Mouse (Mus musculus) embryonic facial prominence, embryonic 13.5 days (tissue): ENCODE results near the gene Tspan18. TPM values are rescaled to one million over a fixed set of nuclear protein-coding genes. Genes with fewer than 3 reads are reported as not detected.

Experiments used
- ATAC-seq: fragments of 200-750 bp; cut with Nextera tagmentation; 2 replicates; pipeline ENCODE4 v1.8.0; 2017; ENCODE audit warnings: low read depth; ENCODE audit not compliant: insufficient number of reproducible peaks, insufficient read depth, low FRiP score, low TSS enrichment
- H3K27ac ChIP-seq: fragments of 300-500 bp; sonication (generic); 2 replicates; pipeline ENCODE4 v1.5.1; 2015; ENCODE audit warnings: moderate library complexity, mild to moderate bottlenecking, inconsistent platforms
- H3K27me3 ChIP-seq: fragments of 300-500 bp; sonication (generic); 2 replicates; pipeline ENCODE4 v1.6.1; 2015; ENCODE audit warnings: mild to moderate bottlenecking, inconsistent platforms
- H3K36me3 ChIP-seq: fragments of 300-500 bp; sonication (generic); 2 replicates; pipeline ENCODE4 v1.6.1; 2015; ENCODE audit warnings: mild to moderate bottlenecking, inconsistent platforms
- H3K4me1 ChIP-seq: fragments of 300-500 bp; sonication (generic); 2 replicates; pipeline ENCODE4 v1.6.1; 2015; ENCODE audit warnings: inconsistent platforms
- H3K4me2 ChIP-seq: fragments of 300-500 bp; sonication (generic); 2 replicates; pipeline ENCODE4 v1.6.1; 2015; ENCODE audit warnings: moderate library complexity, mild to moderate bottlenecking, inconsistent platforms
- H3K4me3 ChIP-seq: fragments of 300-500 bp; sonication (generic); 2 replicates; pipeline ENCODE4 v1.5.1; 2015; ENCODE audit warnings: mild to moderate bottlenecking, inconsistent platforms
- H3K9ac ChIP-seq: fragments of 300-500 bp; sonication (generic); 2 replicates; pipeline ENCODE4 v1.6.1; 2015; ENCODE audit warnings: mild to moderate bottlenecking, inconsistent platforms
- H3K9me3 ChIP-seq: fragments of 300-500 bp; sonication (generic); 2 replicates; pipeline ENCODE4 v1.6.1; 2016; ENCODE audit warnings: inconsistent platforms
- WGBS: fragments of 180-500 bp; shearing (Covaris S2); methylation state at CpG from one replicate; pipeline ENCODE4 v1.1.7; 2015; ENCODE audit warnings: mixed read lengths; 5-methylcytosine and 5-hydroxymethylcytosine counted together
- polyA plus RNA-seq: library from polyadenylated mRNA; unstranded; fragments of >200 nt; fragmentation: Nextera tagmentation; extraction: Ambion mirVana; gene quantifications from 2 replicates; pipeline ENCODE4 v1.2.1, GENCODE M21; 2015

The Tspan18 gene
- polyA plus RNA-seq, 1 experiment from 2014 or later, result 17.7 TPM

DNA sequence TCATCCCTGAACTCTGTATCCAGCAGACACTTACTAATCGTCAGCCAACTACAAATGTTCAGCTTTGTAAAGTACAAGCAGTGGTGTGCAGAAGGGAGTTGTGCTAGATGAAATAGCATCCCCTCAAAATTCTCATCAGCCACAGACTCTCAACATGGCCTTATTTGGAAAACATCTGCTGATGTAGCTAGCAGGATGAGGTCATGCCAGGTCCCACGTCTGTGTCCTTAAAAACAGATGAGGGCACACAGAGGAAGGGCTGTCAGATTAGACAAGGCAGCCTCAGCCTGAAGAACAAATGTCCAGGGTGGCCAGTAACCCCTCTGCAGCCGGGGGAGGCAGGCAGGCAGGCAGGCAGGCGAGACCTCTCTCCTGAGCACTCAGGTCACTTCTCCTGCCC lies 56.8 kb downstream of the Tspan18 start:
- 14% methylated on average over 4 of the region's 4 CpGs for WGBS
- peaks cover 64% of the 10 kb centered on the region for H3K4me1 ChIP-seq
- H3K4me2 ChIP-seq, result no peak overlapping the region
- no peaks in the 10 kb centered on the region for H3K9me3 ChIP-seq
- no peak for ATAC-seq
- peak overlapping the region; percentile 91 for H3K27ac ChIP-seq
- 0 out of 2 replicates have a peak overlapping the region, but pooled peaks have one; percentile 51 for H3K9ac ChIP-seq
- no peaks in the 10 kb centered on the region for H3K36me3 ChIP-seq
- no peak overlapping the region for H3K4me3 ChIP-seq
- H3K27me3 ChIP-seq, result no peaks in the 10 kb centered on the region

GRCm38 (mm10) chr2:93276026-93276425 lies 58.3 kb downstream of the Tspan18 start:
- no peaks in the 10 kb centered on the region for H3K36me3 ChIP-seq
- no peaks in the 10 kb centered on the region for H3K27me3 ChIP-seq
- H3K4me2 ChIP-seq, result no peak overlapping the region
- H3K4me1 ChIP-seq, result peaks cover 58% of the 10 kb centered on the region
- no peaks in the 10 kb centered on the region for H3K9me3 ChIP-seq
- H3K9ac ChIP-seq, result no peak overlapping the region
- H3K4me3 ChIP-seq, result no peak overlapping the region
- WGBS, result 92% methylated on average over 7 of the region's 7 CpGs
- H3K27ac ChIP-seq, result no peak overlapping the region
- no peak for ATAC-seq

DNA sequence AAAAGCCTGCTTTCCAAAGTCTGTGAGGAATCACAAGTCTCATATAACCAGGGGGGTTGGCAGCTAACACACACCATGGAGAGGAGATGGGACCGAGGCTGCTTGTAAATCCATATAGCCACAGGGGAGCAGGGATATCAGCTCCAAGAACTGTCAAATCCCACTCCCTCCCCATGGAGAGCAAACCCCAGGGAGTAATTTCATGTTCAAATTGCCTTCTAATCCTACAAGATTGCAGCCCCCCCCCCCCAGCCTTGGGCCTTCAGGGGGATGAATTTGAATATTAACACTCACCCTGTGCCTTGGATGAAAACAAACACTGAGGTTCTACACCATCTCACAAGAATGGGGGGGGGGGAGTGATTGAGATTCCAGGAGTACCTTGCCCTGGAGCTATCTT lies 60.4 kb downstream of the Tspan18 start:
- Histone ChIP-seq H3K4me1 (peaks cover 40% of the 10 kb centered on the region), H3K27ac (no peak overlapping the region), H3K9ac (0 out of 2 replicates have a peak overlapping the region, but pooled peaks have one; percentile 6), H3K9me3 (no peaks in the 10 kb centered on the region), H3K36me3 (no peaks in the 10 kb centered on the region), H3K4me3 (no peak overlapping the region), H3K27me3 (no peaks in the 10 kb centered on the region), H3K4me2 (no peak overlapping the region)
- ATAC-seq, result no peak
- 9% methylated on average over 1 of the region's 1 CpGs for WGBS

DNA sequence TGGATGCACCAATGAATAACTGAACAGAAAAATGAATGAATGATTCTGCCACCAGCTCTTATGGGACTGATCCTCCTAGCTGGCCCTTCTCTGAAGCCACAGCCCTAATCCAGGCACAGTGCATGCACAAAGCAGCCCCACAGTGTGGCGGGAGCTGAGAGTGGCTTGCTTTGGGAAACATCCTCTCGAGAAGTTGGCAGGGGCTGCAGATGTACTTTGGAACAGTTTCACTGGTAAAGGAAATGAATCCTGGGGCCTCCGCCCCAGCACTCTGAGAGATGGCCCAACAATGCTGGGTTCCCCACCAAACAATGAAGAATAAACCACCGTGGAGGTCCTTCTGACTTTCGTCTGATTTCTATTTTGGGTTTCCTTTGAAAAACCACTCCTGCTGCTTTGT lies 64.2 kb downstream of the Tspan18 start:
- no peaks in the 10 kb centered on the region for H3K36me3 ChIP-seq
- no peak overlapping the region for H3K9ac ChIP-seq
- H3K27me3 ChIP-seq, result no peaks in the 10 kb centered on the region
- no peak overlapping the region for H3K27ac ChIP-seq
- no peaks in the 10 kb centered on the region for H3K9me3 ChIP-seq
- H3K4me3 ChIP-seq, result no peak overlapping the region
- WGBS, result 60% methylated on average over 5 of the region's 5 CpGs
- no peak overlapping the region for H3K4me2 ChIP-seq
- H3K4me1 ChIP-seq, result peaks cover 17% of the 10 kb centered on the region; the same call in 1 of the 2 replicates
- ATAC-seq, result no peak

DNA sequence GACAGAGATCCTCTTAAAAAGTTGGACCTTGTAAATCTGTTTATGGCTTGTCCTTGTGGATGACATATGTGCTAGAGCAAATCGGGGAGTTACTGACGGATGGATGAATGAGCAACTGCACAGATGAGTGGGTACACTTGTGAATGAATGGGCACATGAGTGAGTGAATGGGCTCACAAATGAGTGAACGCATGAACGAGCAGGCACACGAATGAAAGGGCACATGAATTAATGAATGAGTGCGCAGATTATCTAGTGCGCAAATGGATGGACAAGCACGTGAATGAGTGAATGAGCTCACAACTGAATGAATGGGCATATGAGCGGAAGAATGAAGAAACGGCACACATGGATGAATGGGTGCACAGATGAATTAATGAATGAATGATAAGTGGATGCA lies 64.7 kb downstream of the Tspan18 start:
- no peaks in the 10 kb centered on the region for H3K27me3 ChIP-seq
- H3K9me3 ChIP-seq, result no peaks in the 10 kb centered on the region
- H3K4me3 ChIP-seq, result no peak overlapping the region
- peaks cover 17% of the 10 kb centered on the region; the same call in 1 of the 2 replicates for H3K4me1 ChIP-seq
- ATAC-seq, result no peak
- H3K36me3 ChIP-seq, result no peaks in the 10 kb centered on the region
- no peak overlapping the region for H3K9ac ChIP-seq
- no peak overlapping the region for H3K27ac ChIP-seq
- 93% methylated on average over 10 of the region's 10 CpGs for WGBS
- H3K4me2 ChIP-seq, result no peak overlapping the region

DNA sequence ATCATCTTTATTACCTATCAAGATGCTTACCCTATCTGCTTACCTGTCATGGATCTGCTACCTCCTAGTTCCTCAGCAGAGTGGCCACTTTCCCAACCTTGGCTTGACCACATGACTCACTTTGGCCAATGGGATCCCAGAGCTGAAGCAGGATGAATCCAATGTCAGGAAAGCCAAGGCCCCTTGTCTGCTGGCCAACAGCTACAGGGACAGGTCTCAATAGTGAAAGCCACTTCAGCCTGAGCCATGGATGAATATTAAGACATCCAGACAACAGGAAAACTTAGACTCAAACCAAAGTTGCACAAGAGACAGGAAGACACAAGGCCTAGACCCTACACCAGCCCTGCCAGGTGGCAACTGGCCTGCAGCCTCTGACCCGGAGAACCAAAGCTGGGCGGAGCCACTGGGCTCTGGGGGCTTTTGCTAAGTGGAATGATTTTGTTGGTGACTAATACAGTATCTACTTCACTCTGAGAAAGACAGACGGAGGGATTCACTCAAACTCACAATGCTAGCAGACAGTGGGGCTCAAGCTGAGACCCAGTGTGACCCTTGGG lies 65.5 kb downstream of the Tspan18 start:
- WGBS, result 81% methylated on average over 3 of the region's 3 CpGs
- Histone ChIP-seq H3K9ac (no peak overlapping the region), H3K4me3 (no peak overlapping the region), H3K27me3 (no peaks in the 10 kb centered on the region), H3K4me2 (no peak overlapping the region), H3K4me1 (peaks cover 10% of the 10 kb centered on the region; the same call in 1 of the 2 replicates), H3K9me3 (no peaks in the 10 kb centered on the region), H3K36me3 (no peaks in the 10 kb centered on the region), H3K27ac (no peak overlapping the region)
- no peak for ATAC-seq

DNA sequence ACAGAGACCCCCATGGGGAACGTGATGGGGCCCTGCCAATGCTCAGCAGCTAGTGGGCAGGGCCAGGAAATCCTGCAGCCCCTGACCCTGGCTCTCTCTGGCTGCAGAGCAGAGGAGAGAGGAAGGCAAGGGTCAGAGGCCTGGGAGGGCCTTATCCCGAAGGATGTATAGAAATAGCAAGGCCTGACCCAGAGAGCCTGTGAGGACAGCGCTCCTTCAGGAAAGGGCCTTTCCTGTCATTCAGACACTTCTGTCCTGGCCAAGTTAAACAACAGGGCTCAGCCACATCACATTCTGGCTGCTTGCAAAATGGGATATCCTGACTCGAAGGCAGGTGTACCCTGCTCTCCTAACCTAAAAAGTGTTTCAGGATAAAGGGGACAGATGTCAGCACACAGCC lies 66.5 kb downstream of the Tspan18 start:
- Histone ChIP-seq H3K9ac (no peak overlapping the region), H3K4me3 (no peak overlapping the region), H3K9me3 (no peaks in the 10 kb centered on the region), H3K4me1 (peaks cover 8% of the 10 kb centered on the region; the same call in 1 of the 2 replicates), H3K27ac (no peak overlapping the region), H3K27me3 (no peaks in the 10 kb centered on the region), H3K36me3 (no peaks in the 10 kb centered on the region), H3K4me2 (no peak overlapping the region)
- 41% methylated on average over 4 of the region's 4 CpGs for WGBS
- ATAC-seq, result no peak

DNA sequence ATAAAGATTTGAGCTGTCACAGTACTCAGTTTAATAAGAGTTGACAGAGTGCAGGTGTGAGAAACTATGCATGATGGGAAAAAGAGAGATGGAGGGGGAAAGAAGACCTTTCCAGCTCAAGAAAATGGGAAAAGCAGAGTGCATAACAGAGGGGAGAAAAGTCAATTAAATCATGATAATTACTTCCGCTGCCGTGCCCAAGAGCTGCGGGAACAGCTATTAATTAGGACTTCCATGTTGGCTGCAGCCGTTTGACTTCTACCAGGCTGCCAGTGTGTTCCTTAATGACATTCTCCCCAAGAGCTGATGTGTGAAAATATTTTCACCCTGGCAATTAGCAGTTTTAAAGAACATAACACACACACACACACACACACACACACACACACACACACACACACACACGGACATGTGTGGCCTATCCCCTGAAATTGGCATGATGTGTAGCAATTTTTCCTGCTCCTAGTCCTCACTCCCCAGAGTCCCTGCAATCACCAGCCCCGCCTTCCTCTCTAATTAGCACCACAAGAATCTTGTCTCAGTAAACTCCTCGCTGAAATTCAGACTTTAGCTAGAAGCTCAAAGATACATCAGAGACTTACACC lies 67.6 kb downstream of the Tspan18 start:
- Histone ChIP-seq H3K4me3 (no peak overlapping the region), H3K36me3 (no peaks in the 10 kb centered on the region), H3K27ac (no peak overlapping the region), H3K9ac (no peak overlapping the region), H3K4me2 (no peak overlapping the region), H3K9me3 (no peaks in the 10 kb centered on the region), H3K27me3 (no peaks in the 10 kb centered on the region), H3K4me1 (peaks cover 8% of the 10 kb centered on the region)
- no peak for ATAC-seq
- 56% methylated on average over 7 of the region's 7 CpGs for WGBS

DNA sequence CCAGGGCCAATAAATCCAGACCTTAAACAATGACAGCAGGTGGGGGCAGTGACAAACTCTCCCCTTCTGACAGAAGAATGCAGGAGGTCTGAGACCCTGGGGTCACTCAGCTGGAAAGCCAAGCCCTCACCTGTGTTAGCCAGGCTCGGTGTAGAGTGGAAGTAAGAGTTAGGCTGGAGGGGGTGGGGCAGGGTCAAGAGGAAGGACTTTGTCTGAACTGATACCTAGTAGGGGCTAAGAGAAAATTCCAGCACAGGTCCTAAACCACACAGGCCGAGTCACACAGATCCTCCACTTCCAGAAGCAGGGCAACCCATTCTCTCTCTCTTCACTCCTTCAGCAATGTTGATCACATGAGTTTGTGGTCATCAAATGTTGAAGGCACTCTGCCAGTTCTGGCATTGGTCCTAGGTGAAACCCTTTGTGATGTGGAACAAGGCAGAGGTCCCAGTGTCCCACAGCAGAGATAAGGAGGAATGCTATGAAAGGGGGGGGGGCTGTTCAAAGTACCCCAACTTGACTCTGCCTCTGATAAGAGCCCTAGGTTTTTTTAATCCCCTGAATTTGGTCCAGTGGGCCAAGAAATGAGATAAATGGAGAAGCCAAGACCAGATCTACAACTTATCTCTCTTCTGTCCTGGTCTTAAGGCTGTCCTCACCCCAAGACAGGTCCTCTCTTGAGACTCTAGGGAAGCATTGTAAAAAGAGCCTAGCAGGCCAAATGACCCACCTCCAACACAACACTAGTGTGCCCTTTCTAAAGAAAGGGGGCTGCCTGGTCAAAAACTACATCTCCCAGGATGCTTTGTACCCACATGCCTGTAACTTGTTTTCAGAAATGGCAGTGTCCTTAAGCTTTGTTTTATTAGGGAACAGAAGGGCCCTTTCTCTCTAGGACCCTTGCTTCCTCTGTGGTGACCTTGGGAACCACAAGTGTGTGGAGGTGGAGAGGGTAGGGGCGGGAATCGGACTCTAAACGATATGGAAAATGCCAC lies 71.7 kb downstream of the Tspan18 start:
- 71% methylated on average over 5 of the region's 5 CpGs for WGBS

DNA sequence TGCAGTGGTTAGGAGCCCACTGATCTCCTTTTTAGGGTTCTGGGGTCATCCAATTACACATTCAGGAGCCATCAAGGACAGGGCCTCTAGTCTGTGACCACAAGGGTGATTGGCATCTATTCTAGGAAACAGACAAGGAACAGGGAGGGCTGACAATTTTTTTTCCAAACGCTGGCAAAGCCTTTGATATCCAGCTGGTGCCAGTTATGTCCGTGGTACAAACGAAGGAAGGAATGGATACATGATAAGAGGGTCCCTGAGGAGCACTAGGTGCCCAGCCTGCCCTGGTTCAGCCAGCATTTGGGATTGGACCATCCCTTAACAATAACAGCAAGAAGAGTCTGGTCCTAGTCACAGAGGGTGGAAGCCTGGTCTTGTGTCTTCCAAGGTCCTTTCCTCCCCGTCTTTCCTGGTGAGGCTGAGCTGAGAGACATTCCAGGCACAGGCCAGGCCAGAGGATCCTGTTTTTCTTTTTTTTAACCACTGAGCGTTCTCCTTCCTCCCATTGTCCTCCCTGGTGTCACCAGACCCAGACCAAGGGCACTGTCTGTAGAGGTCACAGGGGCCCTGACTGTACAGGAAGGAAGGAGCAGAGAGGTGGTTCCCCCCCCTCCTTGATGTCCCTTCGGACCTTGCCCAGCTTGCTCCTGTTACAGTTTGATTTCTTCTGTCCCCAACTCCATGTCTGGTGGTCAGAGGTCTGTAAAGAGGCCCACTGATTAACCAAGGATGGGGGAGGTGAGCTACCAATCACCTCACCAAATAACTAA lies 72.6 kb downstream of the Tspan18 start:
- H3K4me2 ChIP-seq, result no peak overlapping the region
- peak; percentile 12; the same call in 1 of the 2 replicates for ATAC-seq
- H3K4me3 ChIP-seq, result no peak overlapping the region
- no peaks in the 10 kb centered on the region for H3K9me3 ChIP-seq
- no peaks in the 10 kb centered on the region for H3K36me3 ChIP-seq
- no peak overlapping the region for H3K9ac ChIP-seq
- H3K4me1 ChIP-seq, result peaks cover 20% of the 10 kb centered on the region
- 47% methylated on average over 6 of the region's 6 CpGs for WGBS
- H3K27ac ChIP-seq, result peak overlapping the region; percentile 16; the same call in 1 of the 2 replicates
- no peaks in the 10 kb centered on the region for H3K27me3 ChIP-seq

More for the DNA sequence above, 71.7 kb downstream of the Tspan18 start:
- Histone ChIP-seq H3K4me1 (peaks cover 15% of the 10 kb centered on the region), H3K4me2 (no peak overlapping the region), H3K27ac (peak overlapping the region; percentile 16; the same call in 1 of the 2 replicates), H3K9ac (no peak overlapping the region), H3K27me3 (no peaks in the 10 kb centered on the region), H3K9me3 (no peaks in the 10 kb centered on the region), H3K4me3 (no peak overlapping the region), H3K36me3 (no peaks in the 10 kb centered on the region)
- no peak for ATAC-seq

GRCm38 (mm10) chr2:93257634-93258033 lies 76.7 kb downstream of the Tspan18 start:
- H3K27ac ChIP-seq, result no peak overlapping the region
- no peak for ATAC-seq
- WGBS, result 59% methylated on average over 4 of the region's 4 CpGs
- H3K9ac ChIP-seq, result no peak overlapping the region
- H3K36me3 ChIP-seq, result no peaks in the 10 kb centered on the region
- H3K9me3 ChIP-seq, result no peaks in the 10 kb centered on the region
- peaks cover 28% of the 10 kb centered on the region for H3K4me1 ChIP-seq
- H3K4me3 ChIP-seq, result no peak overlapping the region
- H3K4me2 ChIP-seq, result no peak overlapping the region
- H3K27me3 ChIP-seq, result no peaks in the 10 kb centered on the region
